Mouse (Mus musculus) cerebellum, postnatal 25 days (tissue): Measurements from ENCODE around the gene Hydin.
A peak's percentile ranks its signal among the peaks of the same experiment; 100 is the strongest.
"Not testable (repeated sequence)": the region's sequence is repeated elsewhere in the genome, so short reads cannot be mapped to it uniquely, and the experiment has no call there.

Source experiments
- DNase-seq, 2 experiments: peaks; one replicate each; pipeline ENCODE4 v3.0.0; 2021; ENCODE audit warnings: mixed read lengths in 2 of 2

Hydin gene

DNA sequence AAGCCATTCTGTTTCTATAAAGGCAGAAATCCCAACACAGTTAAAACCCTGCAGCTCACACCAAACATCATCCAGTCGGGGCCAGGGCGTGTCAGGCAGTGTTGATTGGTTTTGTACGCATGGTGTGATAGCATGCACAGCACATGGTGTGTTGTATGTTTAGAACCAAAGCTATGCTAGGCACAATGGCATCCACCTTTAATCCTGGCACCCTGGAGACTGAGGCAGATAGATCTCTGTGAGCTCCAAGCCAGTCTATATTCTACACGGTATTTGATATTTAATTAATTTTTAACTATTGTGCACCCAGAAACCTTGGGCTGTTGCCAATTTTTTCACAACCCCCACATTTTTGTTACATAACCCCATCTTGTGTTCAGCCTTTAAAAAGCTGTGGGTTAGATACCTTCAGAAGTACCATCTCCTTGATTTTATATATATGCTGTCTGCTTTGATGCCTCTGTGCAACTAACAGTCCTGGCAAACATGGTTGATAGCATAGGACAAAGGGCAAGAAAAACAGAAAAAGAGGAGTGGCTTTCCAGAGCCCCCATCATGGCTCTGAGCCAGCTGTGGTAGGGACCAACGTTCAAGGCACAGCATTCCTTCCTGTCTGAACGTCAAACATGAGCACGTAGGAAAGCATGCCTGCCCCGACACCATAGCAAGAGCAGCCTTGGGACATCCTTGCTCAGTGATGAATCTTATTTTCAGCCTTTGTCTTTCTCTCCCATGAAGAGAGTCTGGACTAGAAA is 263.4 kb downstream of the Hydin start:
- no peak for DNase-seq

DNA sequence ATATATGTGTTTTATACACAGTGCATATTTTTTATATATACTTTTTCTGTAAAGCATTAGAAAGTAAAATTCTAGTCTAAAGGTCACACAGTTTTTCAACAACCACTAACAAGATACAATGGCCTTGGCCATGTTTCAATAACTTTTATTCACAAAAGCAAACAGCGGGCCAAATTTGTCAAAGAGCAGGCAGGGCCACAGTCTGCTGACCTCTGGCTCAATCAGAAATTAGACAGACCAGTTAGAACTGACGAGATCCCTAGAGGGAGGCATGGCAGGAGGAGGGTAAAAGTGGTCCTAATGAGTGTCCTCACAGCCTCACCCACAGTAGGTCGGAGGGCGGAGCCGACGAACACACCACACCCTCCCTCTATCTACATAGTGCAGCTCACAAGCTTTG is 267.0 kb downstream of the Hydin start:
- no peak for DNase-seq

DNA sequence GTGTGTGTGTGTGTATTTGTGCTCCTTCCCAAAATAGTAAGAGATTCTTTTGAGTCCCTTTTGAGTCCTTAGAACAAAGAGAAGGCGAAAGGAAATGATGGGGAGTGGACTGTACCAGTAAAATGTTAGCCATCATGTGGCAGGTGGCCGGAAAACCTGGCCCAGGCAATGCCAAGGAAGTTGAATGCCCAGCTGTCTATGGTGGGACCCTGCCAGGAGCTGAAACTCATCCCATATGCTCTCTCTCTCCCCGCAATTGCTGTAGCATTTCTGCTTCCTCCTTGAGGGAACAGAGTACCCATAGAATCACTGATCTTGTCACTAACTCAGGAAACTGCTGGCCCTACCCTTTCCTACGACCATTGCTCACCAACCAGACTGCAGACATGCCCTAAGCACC is 271.1 kb downstream of the Hydin start:
- DNase-seq = peak; percentile 92 to 93

DNA sequence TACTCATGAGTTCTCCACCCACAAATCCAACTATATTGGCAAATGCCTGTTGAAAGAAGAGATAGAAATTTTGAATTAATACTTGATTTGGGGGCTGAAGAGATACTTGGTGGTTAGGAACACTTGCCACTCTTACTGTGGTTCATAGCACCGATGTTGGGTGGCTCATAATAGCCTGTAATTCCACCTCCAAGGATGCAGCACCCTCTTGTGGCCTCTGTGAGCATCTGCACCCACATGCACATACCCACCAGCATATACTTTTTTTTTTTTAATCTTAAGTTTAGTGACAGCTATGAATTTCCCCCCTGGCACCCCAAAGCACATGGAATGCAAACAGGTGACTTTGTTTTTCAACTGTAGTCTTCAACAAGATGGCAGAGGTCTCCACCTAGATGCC is 283.6 kb downstream of the Hydin start:
- DNase-seq = no peak

DNA sequence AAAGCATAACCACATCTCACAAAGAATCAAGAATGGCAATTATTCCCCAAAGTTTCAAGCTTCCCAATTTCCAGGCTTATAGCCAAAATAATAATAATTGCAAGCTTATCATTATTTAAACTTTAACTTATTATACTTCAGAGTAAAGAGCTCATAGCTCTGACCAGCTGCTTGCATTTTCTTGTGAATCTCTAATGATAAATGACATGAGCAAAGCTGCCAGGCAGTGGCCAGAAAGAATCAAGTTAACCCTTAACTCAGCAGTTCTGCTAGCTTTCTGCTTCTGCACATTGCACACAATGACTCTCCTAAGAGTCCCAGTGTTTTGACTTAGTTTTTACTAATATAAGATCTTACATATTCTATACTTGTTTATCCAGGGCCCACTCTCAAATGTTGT is 285.3 kb downstream of the Hydin start:
- not testable (repeated sequence) for DNase-seq

DNA sequence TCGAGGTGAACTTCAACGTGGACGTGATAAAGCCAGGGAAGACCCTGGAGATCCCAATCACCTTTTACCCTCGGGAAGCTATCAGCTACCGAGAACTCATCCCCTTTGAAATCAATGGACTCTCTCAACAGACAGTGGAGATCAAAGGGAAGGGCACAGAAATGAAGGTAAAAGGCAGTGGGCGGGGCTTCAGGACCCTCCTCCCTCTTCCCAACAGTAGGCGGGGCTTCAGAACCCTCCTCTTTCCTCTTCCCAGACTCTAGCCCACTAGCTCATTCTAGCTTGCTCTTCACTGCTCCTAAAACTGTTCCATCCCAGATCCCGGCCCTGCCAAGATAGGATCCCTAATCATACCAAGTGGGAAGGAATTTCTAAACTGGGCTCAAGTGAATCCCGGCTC is 325.9 kb downstream of the Hydin start:
- DNase-seq = no peak

DNA sequence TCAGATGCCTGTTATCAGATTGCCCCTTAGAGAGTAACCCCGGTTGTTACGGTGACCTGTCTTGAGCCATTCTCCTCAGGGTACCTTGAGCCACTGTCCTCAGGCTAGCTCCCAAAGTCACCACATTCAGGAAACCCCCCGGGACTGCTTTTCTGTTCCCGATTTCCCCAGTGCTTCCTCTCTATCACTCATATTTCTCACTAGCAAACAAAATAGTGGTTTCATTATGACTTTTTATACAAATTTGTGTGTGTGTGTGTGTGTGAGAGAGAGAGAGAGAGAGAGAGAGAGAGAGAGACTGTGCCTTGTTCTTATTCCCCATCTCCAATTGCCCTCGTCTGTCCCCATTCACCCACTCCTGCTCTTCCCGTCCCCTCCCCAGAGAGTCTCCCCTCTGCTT is 327.4 kb downstream of the Hydin start:
- no peak for DNase-seq

DNA sequence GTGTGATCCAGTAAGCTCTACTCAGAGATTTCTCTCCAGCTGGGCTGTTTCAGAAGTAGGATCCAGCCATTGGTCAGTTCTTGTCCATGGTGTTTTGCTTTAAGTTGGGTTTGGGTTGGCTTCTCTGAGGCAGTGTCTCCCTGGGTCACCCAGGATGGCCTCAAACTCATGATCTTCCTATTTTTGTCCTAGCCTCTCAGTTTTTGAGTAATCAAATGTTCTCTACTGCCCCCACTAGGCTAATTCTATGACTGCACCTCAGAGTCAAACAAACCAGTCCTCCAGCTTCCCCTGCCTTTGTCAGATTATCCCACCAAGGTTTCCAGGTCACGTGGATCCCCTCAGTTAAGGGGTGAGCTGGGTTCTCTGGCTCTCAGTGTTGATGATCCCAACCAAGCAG is 337.8 kb downstream of the Hydin start:
- DNase-seq = peak; percentile 47 to 67

DNA sequence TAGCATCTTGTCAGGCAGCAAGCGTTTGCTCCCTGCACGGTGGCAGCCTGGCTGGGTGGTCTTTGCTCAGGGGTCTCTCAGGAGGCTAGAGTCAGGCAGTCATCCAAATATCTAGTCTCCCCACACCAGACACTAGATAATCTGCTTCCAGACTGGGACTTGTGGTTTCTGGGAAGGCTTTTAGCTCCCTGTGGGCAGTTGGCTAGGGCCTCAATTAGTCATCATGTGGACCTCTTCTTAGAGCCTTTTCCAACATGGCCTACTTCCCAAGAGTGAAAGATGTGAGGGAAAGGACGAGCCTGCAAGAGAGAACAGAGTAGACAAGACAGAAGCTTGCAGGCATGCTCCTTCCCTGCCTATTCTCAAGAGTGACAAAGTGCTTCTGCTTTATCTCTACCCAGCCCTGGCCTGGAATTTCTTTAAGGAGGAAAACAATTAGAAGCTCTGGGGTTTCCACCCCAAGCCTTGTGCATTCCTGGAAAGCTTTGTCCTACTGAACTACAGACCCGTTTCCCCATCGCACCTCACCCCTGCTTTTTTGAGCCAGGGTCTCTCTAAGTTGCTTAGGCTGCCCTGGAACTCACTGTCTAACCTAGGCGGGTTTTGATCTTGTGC is 338.7 kb downstream of the Hydin start:
- peak; percentile 39 to 56 for DNase-seq

DNA sequence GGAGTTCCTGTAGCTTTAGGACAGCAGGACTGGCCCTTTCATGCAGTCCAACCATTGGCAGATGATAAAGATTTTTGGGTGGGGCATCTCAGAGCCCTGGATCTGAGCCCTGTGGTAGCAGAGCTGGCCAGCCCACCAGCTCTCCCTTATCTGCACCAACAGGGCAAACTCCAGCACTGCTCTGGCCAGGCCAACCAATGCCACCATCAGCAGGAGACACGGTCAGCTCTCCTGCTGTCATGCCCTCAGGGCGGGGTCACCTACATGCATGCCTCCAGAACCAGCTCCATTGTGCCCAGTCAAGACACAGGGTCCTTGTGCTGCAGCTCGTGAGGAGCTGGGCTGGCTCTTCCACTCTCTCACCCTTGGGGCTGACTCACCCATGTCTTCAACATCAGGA is 349.0 kb downstream of the Hydin start:
- no peak for DNase-seq

DNA sequence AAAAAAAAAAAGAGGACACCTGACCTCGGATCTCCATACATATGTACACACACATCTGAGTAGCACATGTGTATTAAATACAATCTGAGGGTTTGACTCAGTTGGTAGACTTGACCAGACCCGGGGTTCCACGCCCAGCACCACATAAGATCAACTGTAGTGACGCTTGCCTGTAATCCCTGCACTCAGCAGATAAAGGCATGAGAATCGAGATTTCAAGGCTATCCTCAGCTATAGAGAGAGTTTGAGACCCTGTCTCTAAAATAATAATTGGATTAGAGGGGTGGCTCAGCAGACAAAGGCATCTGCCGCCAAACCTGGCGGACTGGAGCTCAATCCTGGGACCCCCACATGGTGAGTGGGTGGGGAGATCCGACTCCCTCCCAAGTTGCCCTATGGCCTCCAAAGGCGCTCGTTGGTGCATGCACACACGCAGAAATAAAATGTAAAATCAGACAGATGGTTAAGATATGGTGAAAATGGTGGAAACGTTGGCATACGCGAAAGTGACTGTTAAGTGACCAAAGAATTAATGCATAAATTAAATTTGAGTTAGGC is 351.1 kb downstream of the Hydin start:
- DNase-seq = peak in 1 of 2 experiments; percentile 41

DNA sequence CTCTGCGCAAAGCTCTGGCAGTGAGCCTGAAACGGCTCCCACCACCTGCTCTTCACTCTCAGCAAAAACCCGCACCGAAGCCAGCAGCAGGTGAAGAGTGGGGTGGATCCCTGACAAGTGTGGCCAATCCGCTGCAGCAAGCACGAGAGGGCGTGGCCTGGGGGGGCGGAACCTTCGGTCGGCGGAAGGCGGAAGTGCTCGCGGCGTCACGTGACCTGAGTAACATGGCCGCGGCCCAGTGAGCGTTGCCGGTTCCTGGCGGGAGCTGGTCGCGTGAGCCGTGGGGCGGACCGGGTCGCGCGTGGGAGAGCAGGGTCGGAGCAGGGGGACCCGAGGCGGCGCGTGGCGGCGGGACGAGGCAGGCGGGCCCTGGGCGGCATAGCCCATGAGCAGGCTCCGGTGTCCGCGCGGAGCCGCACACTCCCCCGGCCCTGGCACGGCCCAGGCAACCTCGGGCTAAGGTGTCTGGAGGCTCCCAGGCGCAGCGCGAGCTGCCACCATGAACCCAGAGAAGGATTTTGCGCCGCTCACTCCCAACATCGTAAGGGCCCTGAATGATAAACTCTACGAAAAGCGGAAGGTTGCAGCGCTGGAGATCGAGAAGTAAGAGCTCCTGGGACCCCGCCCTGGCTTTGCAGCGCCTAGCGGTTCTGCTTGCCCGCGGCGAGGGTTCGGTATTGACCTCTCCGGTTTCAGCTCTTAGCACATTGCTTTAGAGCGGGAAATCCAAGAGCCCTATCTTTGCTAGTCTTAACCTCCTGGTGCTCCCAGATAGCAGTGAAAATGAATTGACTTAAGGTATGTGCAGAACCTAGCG is 351.8 kb downstream of the Hydin start, which contains the start of gene Vac14:
Gene Vac14, plus strand, starts transcription at position 195 of the 817 bp plus-strand sequence.
- DNase-seq = peak; percentile 99 to 100

DNA sequence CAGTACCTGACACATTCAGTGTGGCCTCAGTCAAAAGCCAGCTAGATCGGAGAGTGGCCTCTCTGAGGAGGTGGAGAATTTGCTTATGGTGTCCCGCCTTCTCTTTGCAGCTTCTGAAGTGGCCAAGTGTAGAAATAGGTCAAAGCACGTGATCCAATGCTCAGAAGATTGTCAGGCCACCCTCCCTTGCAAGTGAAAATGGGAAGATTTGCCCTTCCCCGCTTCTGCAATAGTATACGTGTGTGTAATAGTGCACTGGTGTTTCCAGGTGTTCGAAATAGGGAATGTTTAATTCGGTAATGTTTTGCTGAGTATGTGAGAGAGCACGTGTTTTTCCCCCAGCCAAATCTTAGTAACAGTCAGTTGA is 352.4 kb downstream of the Hydin start:
- no peak for DNase-seq

DNA sequence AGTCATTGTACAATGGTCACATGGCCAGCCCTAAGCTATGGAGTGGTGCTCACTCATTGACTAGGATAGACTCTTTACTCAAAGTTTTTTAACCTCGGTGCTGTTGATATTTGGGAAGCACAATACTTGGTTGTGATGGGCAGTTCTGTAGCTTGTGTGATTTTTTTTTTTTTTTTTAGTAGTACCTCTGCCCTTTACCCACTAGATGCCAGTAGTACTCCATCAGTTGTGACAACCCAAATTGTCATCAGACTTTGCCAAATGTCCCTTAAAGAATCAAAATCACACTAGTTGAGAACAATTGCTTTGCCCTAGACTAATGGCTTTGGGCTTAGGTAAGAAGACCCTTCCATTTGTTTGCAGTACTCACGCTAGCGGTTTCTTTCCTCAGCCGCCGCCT is 353.1 kb downstream of the Hydin start:
- no peak for DNase-seq

DNA sequence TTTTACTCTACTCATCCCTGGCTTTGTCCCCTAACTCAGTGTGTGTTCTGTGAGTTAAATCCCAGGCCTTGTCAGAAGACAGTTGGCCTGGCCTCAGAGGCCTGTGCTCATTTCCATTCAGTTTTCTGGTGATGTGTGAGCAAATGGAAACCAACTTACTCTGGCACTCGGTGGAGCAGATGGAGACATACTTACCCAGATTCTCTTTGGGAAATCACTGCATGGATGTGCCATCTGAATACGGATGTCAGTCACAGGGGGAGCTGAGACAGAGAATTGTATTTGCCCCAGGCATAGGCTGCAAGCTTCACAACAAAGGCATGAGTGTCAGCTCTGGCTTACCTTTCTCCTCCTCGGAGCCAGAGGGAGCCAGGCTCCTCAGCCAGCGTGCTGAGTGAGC is 359.7 kb downstream of the Hydin start:
- no peak for DNase-seq

DNA sequence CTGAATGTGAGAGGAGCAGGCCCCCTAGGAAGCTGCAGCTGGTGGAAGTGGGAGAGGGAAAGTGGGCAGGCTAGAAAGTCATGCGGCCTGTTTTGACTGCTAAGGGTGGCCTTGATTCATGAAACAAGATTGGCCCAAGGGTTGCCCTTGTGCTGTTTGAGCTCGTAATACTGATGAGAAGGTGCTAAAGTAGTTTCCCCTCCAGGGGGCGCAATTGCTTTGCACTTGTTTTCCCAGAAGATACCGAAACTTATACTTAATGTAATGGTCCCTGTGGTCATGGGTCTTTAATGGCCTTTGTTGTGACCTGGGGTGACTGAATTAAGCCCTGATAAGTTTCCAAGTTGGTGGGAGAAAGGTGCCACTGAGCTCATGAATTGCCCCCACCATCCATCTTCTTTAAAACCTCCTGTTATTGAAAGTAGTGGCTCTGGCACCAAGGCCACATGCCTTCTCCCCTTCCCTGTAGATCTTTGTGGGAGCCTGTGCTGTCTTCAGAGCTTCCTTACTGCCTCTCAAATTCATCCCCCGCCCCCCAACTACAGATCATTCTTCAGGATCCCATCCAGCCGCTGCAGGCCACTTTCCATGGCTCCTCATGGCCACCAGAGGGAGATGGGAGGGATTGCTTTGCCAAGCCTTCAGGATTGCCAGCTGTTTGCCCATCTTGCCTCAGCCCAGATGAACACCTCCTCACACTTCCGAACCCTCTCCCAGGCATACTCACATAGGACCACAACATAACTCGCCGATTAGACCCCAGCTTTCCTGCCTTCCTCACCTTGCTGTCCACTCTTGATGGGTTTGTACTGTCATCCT is 362.7 kb downstream of the Hydin start:
- DNase-seq = peak; percentile 69 to 83

DNA sequence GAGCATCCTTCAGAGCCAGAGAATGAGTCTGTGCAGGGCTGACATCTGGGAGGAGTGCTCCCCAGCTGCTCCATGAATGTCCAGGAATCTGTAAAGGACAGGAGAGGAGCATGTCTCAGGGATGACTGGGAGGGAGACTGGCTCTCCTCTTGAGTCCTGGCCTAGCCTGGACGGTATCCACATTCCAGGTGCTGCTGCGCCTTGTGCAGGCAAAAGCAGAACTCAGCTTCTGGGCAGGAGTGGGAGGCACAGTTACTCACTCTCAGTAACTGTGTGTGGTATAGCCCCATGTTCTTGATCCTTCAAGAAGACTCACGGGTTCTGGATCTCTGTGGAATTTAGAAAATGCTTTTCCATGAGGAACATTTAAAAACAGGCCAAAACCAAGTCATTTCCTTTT is 363.3 kb downstream of the Hydin start:
- no peak for DNase-seq

DNA sequence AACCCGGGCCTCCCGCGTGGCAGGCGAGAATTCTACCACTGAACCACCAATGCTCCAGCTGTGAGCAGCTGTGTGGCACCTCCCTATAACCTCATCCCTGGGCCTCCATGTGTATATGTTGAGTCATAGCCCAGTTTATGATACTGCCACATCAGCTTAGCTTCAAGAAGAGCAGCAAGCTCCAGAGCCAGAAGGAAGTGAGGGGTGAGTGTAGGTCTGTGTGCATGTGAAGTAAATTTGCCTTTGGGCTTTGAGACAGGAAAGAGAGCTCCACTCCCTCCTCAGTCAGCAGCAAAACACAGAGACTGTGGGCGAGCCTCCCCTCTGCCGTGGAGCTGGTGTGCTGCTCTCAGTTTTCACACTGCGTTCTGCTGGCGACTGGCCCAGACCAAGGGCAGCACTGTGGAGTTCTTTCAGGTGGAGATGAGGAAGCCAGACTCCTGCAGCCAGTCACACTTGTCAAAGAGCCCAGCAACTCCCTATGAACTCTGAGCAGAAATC is 363.8 kb downstream of the Hydin start:
- DNase-seq = peak; percentile 83 to 89

DNA sequence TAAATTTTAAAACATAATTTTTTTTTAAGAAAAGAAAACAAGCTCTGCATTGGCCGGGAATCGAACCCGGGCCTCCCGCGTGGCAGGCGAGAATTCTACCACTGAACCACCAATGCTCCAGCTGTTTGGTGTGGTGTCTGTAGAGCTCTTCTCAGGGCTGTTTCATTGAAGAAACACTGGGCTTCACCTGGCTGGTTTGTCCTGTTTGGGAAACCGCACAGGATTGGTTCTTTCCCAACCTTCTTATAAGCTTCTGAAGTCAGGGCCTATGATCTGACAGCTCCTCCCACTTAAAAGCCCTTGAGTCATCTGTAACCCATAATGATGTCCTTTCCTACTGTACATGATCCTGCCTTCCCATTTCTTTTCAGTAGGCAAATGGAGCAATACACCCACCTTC is 364.4 kb downstream of the Hydin start:
- DNase-seq = no peak

DNA sequence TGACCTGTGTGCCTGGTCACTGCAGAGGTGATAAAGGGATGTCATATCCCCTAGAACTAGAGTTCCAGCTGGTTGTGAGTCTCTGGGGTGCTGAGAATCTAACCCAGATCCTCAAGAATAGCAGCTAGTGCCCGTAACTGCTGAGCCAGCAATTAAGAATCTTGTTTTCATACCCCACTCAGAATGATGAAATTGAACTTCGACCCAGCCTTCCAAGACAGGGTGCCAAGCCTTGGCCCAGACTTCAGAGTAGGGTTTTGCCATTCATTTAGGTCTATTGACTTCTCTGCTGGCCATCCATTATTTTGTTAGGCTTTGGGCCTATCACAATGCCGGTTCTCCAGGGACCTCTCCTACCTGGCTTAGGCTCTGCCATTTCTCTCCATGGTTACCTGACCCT is 367.0 kb downstream of the Hydin start:
- DNase-seq = no peak

DNA sequence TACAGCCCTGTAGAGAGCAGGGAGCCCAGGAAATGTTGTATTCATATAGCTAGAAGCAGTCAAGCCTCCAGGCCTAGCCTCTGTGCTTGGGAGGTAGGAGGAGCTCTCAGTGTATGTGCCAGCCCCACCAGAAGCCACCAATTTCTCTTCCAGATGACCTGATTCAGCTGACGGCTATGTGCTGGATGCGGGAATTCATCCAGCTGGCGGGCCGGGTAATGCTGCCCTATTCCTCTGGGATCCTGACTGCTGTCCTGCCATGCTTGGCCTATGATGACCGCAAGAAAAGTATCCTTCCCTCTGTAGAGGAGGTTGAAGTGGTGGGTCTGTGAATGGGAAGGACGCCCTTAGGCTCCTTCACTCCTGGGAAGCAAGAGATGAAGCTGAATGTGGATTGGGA is 369.4 kb downstream of the Hydin start:
- DNase-seq = peak in 1 of 2 experiments; percentile 6

DNA sequence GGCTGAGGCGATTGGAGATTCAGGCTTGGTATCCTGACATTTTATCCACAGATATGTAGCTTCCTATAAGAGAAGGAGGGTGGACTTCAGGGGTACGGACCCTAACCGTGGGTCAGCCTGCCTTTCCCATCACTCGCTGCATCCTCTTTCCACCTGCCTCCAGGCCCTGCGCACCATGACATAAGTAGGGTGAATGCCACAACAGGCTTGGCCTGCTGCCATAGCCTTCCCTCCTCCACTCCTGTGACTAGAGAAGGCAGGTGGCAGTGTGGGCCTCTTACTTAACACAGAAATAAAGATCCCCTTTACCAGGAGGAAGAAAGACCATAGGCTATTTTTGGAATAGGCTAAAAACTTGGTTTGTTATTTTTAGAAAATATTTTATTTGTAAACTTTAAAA is 375.6 kb downstream of the Hydin start:
- peak; percentile 76 to 85 for DNase-seq
